Mouse (Mus musculus): ENCODE measurements at regions not wholly inside any gene's neighbourhood (a gene's known extent, or its start where the extent isn't known, plus 50 kb on each side); places are given as distances from the start of the nearest gene placed in this dataset.

- TF ChIP-seq POLR2A (IDR thresholded peaks at IDR 0.05; ENCODE audit: extremely low read depth, insufficient read depth, low read length) = no peak
- TF ChIP-seq CTCF (IDR thresholded peaks at IDR 0.05; ENCODE audit: low read depth, low read length) = no peak
- no peak overlapping the region for H3K4me3 ChIP-seq (ENCODE audit: insufficient read depth, low read depth, low read length)
- H3K9ac ChIP-seq (ENCODE audit: low read depth, low read length) = no peak overlapping the region
- no peaks in the 10 kb centered on the region for H3K27me3 ChIP-seq (ENCODE audit: control insufficient read depth, insufficient read depth, low read length)
- DNase-seq (ENCODE audit: extremely low read depth, low read depth, low spot score) = no peak
- H3K27ac ChIP-seq (replicated peaks; ENCODE audit: insufficient read depth, low read depth, low read length) = no peak overlapping the region
- no peaks in the 10 kb centered on the region for H3K36me3 ChIP-seq (ENCODE audit: control insufficient read depth, insufficient read depth, low read length)
- 69% methylated on average over 4 of the region's 4 CpGs for WGBS
- H3K4me1 ChIP-seq (ENCODE audit: control insufficient read depth, insufficient read depth, low read length) = no peaks in the 10 kb centered on the region
- H3K79me2 ChIP-seq (ENCODE audit: control insufficient read depth, insufficient read depth, low read length) = no peaks in the 10 kb centered on the region
Measured at GRCm38 (mm10) chr13:7146337-7146736, 497.8 kb upstream of the Pfkp start.

- Histone ChIP-seq H3K27me3 (ENCODE audit: control insufficient read depth, insufficient read depth, low read length) (no peaks in the 10 kb centered on the region), H3K79me2 (ENCODE audit: control insufficient read depth, insufficient read depth, low read length) (no peaks in the 10 kb centered on the region), H3K4me1 (ENCODE audit: control insufficient read depth, insufficient read depth, low read length) (no peaks in the 10 kb centered on the region), H3K27ac (replicated peaks; ENCODE audit: insufficient read depth, low read depth, low read length) (no peak overlapping the region), H3K36me3 (ENCODE audit: control insufficient read depth, insufficient read depth, low read length) (no peaks in the 10 kb centered on the region), H3K9ac (ENCODE audit: low read depth, low read length) (no peak overlapping the region), H3K4me3 (ENCODE audit: insufficient read depth, low read depth, low read length) (no peak overlapping the region)
- WGBS = 79% methylated on average over 4 of the region's 4 CpGs
- DNase-seq (ENCODE audit: extremely low read depth, low read depth, low spot score) = no peak
- no peak for TF ChIP-seq POLR2A (IDR thresholded peaks at IDR 0.05; ENCODE audit: extremely low read depth, insufficient read depth, low read length)
- no peak for TF ChIP-seq CTCF (IDR thresholded peaks at IDR 0.05; ENCODE audit: low read depth, low read length)
Measured at GRCm38 (mm10) chr13:7110572-7110971, 462.0 kb upstream of the Pfkp start.

GRCm38 (mm10) chr13:7103289-7103688, 454.7 kb upstream of the Pfkp start:
- no peaks in the 10 kb centered on the region for H3K4me1 ChIP-seq (ENCODE audit: control insufficient read depth, insufficient read depth, low read length)
- 76% methylated on average over 4 of the region's 4 CpGs for WGBS
- H3K27ac ChIP-seq (replicated peaks; ENCODE audit: insufficient read depth, low read depth, low read length) = no peak overlapping the region
- no peak overlapping the region for H3K4me3 ChIP-seq (ENCODE audit: insufficient read depth, low read depth, low read length)
- no peaks in the 10 kb centered on the region for H3K79me2 ChIP-seq (ENCODE audit: control insufficient read depth, insufficient read depth, low read length)
- H3K27me3 ChIP-seq (ENCODE audit: control insufficient read depth, insufficient read depth, low read length) = no peaks in the 10 kb centered on the region
- no peak for DNase-seq (ENCODE audit: extremely low read depth, low read depth, low spot score)
- H3K36me3 ChIP-seq (ENCODE audit: control insufficient read depth, insufficient read depth, low read length) = no peaks in the 10 kb centered on the region
- no peak overlapping the region for H3K9ac ChIP-seq (ENCODE audit: low read depth, low read length)
- TF ChIP-seq POLR2A (IDR thresholded peaks at IDR 0.05; ENCODE audit: extremely low read depth, insufficient read depth, low read length) = no peak
- TF ChIP-seq CTCF (IDR thresholded peaks at IDR 0.05; ENCODE audit: low read depth, low read length) = no peak

- H3K4me1 ChIP-seq (ENCODE audit: control insufficient read depth, insufficient read depth, low read length) = no peaks in the 10 kb centered on the region
- H3K79me2 ChIP-seq (ENCODE audit: control insufficient read depth, insufficient read depth, low read length) = no peaks in the 10 kb centered on the region
- H3K36me3 ChIP-seq (ENCODE audit: control insufficient read depth, insufficient read depth, low read length) = no peaks in the 10 kb centered on the region
- 65% methylated on average over 11 of the region's 11 CpGs for WGBS
- no peak overlapping the region for H3K9ac ChIP-seq (ENCODE audit: low read depth, low read length)
- no peaks in the 10 kb centered on the region for H3K27me3 ChIP-seq (ENCODE audit: control insufficient read depth, insufficient read depth, low read length)
- TF ChIP-seq POLR2A (IDR thresholded peaks at IDR 0.05; ENCODE audit: extremely low read depth, insufficient read depth, low read length) = no peak
- TF ChIP-seq CTCF (IDR thresholded peaks at IDR 0.05; ENCODE audit: low read depth, low read length) = no peak
- no peak overlapping the region for H3K27ac ChIP-seq (replicated peaks; ENCODE audit: insufficient read depth, low read depth, low read length)
- H3K4me3 ChIP-seq (ENCODE audit: insufficient read depth, low read depth, low read length) = no peak overlapping the region
- DNase-seq (ENCODE audit: extremely low read depth, low read depth, low spot score) = no peak
Measured at GRCm38 (mm10) chr13:7093072-7093649, 444.6 kb upstream of the Pfkp start.

GRCm38 (mm10) chr13:7090916-7091315, 442.3 kb upstream of the Pfkp start:
- Histone ChIP-seq H3K36me3 (ENCODE audit: control insufficient read depth, insufficient read depth, low read length) (no peaks in the 10 kb centered on the region), H3K79me2 (ENCODE audit: control insufficient read depth, insufficient read depth, low read length) (no peaks in the 10 kb centered on the region), H3K4me1 (ENCODE audit: control insufficient read depth, insufficient read depth, low read length) (no peaks in the 10 kb centered on the region), H3K27ac (replicated peaks; ENCODE audit: insufficient read depth, low read depth, low read length) (no peak overlapping the region), H3K9ac (ENCODE audit: low read depth, low read length) (no peak overlapping the region), H3K4me3 (ENCODE audit: insufficient read depth, low read depth, low read length) (no peak overlapping the region), H3K27me3 (ENCODE audit: control insufficient read depth, insufficient read depth, low read length) (no peaks in the 10 kb centered on the region)
- no peak for DNase-seq (ENCODE audit: extremely low read depth, low read depth, low spot score)
- TF ChIP-seq CTCF (IDR thresholded peaks at IDR 0.05; ENCODE audit: low read depth, low read length) (no peak), POLR2A (IDR thresholded peaks at IDR 0.05; ENCODE audit: extremely low read depth, insufficient read depth, low read length) (no peak)
- 76% methylated on average over 2 of the region's 2 CpGs for WGBS

- TF ChIP-seq POLR2A (IDR thresholded peaks at IDR 0.05; ENCODE audit: extremely low read depth, insufficient read depth, low read length) (no peak), CTCF (IDR thresholded peaks at IDR 0.05; ENCODE audit: low read depth, low read length) (no peak)
- WGBS = 79% methylated on average over 3 of the region's 3 CpGs
Measured at GRCm38 (mm10) chr13:7066211-7066610, 417.6 kb upstream of the Pfkp start.

More at GRCm38 (mm10) chr13:7066211-7066610, 417.6 kb upstream of the Pfkp start:
- no peak for DNase-seq (ENCODE audit: extremely low read depth, low read depth, low spot score)
- Histone ChIP-seq H3K79me2 (ENCODE audit: control insufficient read depth, insufficient read depth, low read length) (no peaks in the 10 kb centered on the region), H3K9ac (ENCODE audit: low read depth, low read length) (no peak overlapping the region), H3K27ac (replicated peaks; ENCODE audit: insufficient read depth, low read depth, low read length) (no peak overlapping the region), H3K4me1 (ENCODE audit: control insufficient read depth, insufficient read depth, low read length) (no peaks in the 10 kb centered on the region), H3K4me3 (ENCODE audit: insufficient read depth, low read depth, low read length) (no peak overlapping the region), H3K36me3 (ENCODE audit: control insufficient read depth, insufficient read depth, low read length) (no peaks in the 10 kb centered on the region), H3K27me3 (ENCODE audit: control insufficient read depth, insufficient read depth, low read length) (no peaks in the 10 kb centered on the region)

Data from liver, adult 2 months (tissue).